Mouse (Mus musculus) lung, postnatal 36 days (tissue): ENCODE measurements around the gene Gm4846.
"Not testable (repeated sequence)": the region's sequence is repeated elsewhere in the genome, so short reads cannot be mapped to it uniquely, and the experiment has no call there.

Experiments
- DNase-seq: peaks from one replicate; pipeline ENCODE4 v3.0.0; 2022; ENCODE audit warnings: mixed read lengths

The Gm4846 gene

DNA sequence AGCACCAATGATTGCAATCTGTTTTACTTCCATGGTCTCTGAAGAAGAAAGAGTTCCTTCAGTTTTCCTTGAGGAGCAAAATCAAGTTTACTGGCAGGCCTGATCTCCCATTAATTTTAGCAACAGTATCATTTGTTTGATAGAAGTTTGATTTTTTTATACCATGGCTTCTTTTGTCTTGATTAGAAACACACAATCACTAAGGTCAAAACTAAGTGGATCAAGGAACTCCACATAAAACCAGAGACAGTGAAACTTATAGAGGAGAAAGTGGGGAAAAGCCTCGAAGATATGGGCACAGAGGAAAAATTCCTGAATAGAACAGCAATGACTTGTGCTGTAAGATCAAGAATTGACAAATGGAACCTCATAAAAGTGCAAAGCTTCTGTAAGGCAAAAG, at the start of gene Gm4846:
Gene Gm4846 (minus strand): TSS at position 101 of the 400 bp plus-strand sequence.
- DNase-seq, result not testable (repeated sequence)

- not testable (repeated sequence) for DNase-seq
These were observed 34.1 kb upstream of the Gm4846 start for GRCm38 (mm10) chr1:166531521-166531920.

DNA sequence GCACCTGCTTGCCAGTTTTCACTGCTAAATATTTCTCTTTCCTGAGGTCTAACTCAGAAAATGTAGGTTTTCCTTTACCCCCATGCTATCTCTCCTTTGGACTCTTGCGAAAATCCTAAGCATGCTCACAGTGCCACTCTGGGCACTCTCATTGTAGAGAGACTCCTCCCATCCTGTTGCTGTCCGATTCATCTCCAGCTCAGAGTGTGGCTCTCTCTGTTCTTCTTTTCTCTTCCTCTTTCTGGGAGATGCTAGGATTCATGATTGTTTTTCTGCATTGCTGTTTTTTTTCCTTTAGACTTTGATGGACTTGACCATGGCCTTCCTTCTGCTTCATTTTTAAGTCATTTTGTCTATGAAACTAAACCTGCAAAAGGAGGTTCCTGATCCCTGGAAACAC, 27.3 kb upstream of the Gm4846 start:
- DNase-seq, result not testable (repeated sequence)

GRCm38 (mm10) chr1:166519626-166520025, 22.2 kb upstream of the Gm4846 start:
- DNase-seq, result not testable (repeated sequence)

- no peak for DNase-seq
These were observed 19.2 kb upstream of the Gm4846 start for GRCm38 (mm10) chr1:166516556-166516955.

DNA sequence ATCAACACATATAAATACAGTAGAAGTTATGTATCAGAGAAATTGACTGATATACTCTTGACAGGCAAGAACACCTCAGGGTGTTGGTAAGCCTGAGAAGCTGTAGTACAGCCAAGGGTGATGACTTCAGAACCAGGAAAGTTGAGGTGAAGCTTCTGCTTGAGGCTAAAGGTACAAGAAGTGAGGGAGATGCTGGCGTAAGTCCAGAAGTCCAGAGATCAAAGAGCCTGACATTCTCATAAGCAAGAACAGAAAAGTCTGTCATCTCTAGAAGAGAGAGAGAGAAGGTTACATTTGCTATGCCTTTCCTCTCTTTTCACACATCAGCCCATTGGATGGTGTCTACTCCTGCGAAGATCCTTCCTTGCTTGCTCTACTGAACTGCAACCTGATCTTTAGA, 6.8 kb upstream of the Gm4846 start:
- DNase-seq, result not testable (repeated sequence)

- DNase-seq, result no peak
These were observed 17.9 kb downstream of the Gm4846 start for GRCm38 (mm10) chr1:166479503-166479902.

- no peak for DNase-seq
These were observed 30.2 kb downstream of the Gm4846 start for GRCm38 (mm10) chr1:166467172-166467571.

- DNase-seq, result no peak
These were observed 34.8 kb downstream of the Gm4846 start for GRCm38 (mm10) chr1:166462544-166462943.

GRCm38 (mm10) chr1:166441992-166442391, 55.4 kb downstream of the Gm4846 start:
- DNase-seq, result no peak

DNA sequence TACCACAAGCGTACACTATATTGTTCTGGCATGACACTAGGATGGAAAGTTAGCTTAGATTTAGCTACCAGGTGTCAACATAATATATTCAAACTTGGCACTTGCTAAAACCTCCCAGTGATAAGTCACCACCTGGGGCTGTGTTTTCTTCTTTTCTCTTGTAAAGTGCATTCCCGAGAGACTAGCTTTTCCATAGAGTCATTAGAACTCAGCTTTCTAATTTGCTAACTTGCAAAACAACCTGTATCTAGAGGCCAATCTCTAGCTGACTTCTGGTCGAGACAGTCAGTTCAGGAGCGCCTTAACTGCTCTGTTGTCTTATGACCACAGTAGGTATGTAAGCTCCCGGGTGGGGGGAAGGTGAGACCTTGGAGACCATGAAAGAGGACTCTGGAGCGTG, 58.0 kb downstream of the Gm4846 start:
- no peak for DNase-seq
